Mouse (Mus musculus): ENCODE data around the gene Gmds.

The Gmds gene

DNA sequence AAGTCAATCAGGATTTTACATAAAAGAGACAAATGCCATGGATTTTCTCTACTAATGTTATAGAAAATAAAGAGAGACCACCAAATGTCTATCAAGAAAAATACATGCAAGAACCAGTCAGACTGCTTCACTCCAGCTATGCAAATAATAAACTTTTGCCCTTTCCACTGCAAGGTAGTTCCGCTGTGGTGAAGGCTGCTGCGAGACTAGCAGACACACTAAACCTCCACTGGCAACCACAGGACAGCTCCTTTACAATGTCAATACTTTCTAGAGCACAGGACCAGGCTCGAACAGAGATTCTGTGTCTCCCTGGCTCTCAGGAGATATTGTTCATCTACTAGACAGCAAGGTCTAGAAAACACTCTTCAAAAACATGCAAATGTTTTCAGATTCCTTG is 71.8 kb downstream of the Gmds start:
- no peak for DNase-seq

DNA sequence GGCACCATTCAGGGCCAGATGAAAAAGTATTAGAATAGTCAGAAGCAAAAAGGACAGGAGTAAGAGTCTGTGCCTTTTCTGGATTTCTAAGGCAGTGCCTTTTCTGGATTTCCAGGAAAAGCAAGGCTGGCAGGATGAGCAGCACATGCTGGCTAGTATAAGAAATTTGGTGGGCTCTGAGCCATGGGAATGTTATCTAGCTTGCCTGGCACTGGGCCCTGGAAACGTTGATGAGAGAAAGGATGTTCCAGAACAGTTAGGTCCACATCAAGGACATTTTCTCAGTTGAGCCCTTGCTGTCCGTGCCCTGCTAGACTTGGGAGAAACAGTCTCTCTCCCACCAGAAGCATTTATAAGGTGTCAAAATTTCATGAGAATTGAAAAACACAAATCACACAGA is 82.4 kb downstream of the Gmds start:
- DNase-seq = no peak

DNA sequence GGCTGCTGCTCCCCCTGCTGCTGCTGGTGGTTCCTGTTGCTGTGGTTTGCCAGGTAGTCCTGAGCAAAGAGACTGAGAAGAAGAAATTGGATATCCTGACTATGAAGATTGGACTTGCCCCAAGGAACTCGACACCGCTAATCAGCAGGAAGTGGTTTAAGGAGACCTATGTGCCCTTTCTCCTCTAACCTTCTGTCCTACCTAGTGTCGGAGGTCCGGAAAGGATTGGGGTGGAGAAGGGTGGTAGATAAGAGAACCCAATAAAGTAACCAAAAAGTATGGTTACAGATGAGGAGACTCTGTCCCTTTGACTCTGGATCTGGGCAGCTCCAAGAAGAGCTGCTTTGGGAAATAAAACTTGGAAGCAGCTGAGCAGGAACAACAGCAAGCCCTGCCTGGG is 86.3 kb downstream of the Gmds start:
- no peak for DNase-seq

DNA sequence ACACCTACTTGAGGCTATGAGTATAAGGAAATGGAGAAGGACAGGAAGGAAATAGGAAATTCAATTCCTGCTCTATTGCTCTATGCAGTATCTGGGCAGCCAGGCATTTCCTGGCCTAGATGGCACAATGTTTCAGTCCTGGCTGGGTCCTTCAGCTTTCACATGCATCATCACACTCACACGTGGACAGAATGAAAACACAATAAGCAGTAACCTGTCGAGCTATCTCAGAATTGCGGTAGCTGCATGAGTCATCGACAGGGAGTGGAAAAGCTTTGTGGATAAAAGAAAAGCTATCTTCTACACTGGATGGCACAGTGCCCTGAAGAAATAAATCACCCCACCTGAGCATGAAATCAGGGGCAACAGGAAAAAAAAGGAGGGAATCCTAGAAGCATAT is 96.3 kb downstream of the Gmds start:
- no peak for DNase-seq

DNA sequence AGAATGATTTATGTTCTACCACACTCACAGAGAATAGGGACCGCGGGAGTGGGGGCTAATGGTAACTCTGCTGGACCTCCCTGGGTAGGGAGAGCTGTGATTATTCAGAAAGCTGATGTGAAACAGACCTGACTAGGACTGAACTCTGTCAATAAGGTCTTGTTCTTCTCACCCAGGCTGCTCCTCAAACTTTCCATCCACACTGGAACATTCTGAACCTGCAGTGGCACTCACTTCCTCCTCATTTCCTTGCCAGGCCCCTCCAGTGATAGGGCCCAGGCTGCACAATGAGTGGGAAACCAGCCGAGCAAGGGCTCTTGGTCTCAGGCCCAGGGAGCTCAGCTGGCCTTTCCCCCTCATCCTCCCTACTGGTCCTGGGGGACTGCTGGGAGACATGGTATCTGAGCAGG is 102.3 kb downstream of the Gmds start:
- no peak for DNase-seq

DNA sequence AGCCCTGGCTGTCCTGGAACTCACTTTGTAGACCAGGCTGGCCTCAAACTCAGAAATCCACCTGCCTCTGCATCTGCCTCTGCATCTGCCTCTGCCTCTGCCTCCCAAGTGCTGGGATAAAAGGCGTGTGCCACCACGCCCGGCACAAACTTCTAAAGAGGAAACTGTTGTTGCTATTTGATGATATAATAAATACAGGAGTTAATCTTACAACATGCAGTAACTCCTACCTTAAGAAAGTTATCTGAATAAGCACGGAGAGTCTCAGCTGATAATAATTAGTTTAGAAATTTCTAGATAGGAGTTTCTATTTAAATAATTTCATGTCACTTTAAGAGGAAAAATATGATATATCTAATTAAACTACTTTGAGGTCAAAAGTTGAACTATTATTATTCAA is 103.5 kb downstream of the Gmds start:
- no peak for DNase-seq

DNA sequence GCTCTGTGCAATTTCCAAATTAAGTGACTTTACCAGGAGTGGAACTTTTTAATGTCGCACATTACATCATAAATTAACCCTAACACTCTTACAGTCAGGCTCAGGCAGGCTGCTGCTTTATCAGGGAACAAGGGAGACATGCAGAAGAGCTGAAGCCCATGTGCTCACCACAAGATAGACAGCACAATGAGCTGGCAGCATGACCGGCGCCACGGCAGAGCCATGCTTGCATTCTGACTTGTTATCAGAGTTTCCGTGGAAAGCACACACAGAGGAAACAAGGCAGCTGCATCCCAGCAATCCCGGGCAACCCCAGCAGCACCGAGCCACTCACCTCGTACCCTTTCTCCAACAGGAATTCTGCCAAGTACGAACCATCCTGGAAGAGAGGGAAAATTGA is 104.5 kb downstream of the Gmds start:
- no peak for DNase-seq

DNA sequence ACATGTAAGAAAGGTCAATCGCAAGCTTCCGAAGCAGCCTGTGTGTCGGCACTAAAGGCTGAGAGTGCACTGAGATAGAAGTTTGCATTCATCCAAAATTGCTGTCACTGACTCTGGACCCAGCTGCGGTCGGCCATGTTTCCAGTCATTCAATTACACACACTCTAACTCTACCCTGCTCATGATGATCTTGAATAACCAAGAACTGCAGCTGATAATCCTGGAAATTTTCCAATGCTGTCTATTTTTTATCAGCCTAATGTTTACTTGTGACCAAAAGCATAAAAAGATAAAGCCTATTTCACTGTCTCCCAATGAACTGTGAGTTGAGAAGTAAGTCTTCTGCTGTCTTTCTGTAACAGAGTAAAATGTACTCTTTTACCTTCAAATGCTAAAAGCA is 106.1 kb downstream of the Gmds start:
- DNase-seq = no peak

DNA sequence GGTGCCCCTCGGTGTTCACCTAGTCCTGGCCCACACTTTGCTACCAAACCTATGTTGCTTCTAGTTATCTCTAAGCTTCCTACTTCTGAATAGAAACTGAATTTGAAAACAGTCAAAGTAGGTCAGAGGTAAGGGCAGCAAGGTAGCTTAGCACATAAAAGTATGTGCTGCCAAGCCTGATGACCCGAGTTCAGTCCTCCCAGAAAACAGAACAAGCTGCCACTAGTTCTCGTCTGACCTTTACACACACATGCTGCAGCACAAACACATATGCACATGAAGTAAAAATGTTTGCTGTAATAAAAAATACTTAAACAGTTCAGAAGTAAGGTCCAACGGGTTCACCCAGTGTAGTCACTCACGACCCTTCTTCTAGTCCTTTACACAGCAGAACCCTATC is 106.6 kb downstream of the Gmds start:
- no peak for DNase-seq

DNA sequence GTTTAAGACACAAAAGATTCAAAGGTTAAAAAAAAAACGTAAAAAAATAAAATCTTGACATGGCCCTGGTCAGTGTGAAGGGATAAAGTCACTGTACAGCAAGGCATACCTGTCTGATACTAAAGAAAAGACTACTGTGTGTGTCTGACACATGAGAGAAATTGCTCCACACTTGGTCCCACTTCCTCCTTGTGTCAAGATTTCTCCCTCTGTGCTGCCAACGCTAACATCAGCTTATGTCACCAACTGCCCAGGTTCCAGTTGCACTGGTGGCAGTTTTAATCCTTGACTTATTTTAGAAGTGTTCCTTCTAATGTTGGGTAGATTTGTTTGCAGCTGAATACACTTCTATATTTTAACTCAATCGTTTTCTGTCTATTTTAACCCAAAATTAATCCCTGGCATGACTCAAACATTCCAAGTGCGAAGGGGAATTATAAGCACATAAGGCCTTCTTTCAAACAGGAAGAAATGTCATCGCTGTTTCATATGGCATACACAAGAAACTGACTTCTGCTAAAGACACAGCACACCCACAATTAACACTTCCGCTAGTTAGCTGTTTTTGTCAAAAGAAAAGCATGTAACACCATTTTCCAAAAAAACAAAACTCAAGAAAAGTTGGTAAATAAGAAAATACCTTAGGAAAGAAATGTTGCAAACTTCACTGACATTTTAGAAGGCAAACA is 110.5 kb downstream of the Gmds start:
- DNase-seq = no peak

DNA sequence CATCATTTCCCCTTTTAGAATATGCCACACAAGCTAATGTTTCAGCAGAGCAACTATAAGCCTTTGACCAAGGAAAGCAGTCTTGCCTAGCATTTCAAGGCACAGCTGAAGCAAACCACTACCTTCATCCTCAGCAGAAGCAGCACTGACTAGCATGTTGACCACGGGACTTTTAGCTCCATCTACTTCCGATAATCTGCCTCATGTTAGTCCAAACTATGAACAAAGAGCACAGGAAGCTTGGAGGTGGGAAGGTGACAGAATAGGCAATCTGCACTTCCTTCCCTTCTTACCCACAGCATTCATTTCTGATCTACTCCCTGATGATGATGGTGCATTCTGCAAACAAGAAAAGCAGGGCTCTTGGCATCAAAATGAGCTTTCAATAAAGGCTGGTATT is 120.9 kb downstream of the Gmds start:
- no peak for DNase-seq

DNA sequence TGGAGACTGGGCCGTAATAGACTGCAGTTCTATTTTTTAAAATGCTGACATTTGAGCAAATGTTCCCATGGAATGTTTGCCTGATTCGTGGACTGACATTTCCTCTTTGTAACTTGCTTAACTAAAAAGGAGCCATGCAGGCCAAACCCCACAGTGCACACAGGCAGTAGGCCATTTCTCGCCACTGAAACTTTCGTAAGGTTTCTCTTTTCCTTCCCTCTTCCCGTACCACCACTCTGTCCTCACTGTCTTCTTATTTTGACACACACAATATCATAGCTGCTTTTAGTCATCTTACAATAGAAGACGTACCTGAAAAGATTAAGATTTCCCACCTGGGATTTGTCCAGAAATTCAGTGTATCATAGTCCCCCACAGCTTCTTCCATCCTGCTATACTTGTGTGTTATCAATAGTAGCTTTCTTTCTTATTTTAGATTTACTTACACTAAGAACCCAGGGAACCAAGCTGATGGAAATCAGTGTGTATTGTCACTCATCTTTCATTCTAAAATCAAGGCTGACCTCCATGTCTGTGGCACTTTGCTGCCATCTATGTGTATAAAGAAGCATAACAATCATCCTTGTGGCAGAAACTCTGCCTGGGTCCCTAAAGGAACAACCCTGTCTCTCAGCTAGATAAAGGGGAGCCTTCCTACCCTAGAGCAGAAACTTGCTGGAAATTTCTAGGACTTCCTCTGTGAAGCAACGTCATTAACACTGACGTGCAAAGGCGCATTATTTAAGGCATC is 124.7 kb downstream of the Gmds start:
- DNase-seq = no peak

DNA sequence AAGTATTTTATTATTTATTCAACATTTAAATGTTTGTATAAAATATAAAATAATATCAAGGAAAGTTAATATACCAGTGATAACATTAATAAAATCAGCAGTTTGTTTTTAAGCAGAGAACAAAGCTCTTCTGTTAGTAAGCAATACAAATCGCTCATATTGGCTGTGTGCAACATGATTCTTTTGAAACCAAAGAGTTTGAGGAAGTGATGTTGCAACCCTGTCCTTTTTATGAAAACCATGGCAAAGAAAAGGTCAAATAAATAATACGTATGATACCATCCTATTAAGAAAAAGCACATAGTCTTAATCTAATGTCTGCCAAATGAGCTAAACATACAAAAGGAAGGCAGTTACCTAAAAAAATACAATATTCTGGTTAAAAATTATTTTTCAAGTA is 126.4 kb downstream of the Gmds start:
- no peak for DNase-seq

DNA sequence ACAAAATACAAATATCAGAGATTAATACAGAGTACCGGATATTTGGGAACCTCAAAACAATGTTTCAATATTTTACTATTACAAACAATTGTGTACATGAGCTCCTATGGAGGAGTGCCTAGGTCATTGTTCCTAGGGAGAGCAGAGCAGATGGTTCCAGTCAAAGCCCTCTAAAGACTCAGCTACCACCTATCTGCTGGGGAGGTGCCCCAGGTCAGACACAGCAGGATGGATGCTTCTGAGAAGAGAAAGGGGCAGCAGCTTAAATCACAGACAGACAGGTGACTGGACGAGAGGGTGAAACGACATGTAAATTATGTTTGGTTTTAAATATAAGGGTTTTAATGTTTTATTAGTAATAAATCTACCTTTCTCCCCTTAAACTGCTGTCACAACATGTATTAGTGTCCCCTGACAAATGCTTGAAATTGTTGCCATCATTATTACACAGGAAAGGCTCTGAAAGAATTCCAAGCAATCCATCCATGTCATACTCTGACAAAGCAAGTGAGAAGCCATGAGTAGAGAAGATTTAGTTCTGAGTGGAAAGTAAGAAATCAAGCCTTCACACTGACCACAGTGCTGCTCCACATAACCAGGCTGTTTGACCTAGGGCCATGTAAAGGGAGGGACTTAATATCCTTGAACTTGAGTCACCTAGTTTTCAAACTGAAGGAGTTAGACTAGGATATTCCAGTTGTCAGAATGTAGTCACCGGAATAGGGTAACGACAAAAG is 131.2 kb downstream of the Gmds start:
- DNase-seq = no peak

DNA sequence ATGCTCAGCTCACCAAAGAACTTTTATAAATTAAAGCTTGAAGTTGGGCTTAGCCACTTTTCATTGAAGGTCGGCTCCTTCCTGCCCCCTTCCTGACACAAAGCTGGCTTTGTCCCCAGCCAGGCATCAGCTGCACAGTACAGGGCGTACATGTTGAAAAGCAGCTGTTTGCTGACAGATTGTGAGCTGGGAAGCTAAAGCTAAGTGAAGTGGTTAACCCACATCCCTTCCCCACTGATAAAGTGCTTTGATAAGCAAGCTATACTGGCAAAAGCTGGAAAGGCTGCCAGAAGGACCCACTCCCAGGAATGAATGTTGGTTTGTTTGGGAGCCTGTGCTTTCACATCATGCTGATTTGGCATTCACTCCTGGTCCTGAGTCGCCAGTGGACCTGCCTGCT is 158.6 kb downstream of the Gmds start:
- DNase-seq = peak; percentile 37 to 57

DNA sequence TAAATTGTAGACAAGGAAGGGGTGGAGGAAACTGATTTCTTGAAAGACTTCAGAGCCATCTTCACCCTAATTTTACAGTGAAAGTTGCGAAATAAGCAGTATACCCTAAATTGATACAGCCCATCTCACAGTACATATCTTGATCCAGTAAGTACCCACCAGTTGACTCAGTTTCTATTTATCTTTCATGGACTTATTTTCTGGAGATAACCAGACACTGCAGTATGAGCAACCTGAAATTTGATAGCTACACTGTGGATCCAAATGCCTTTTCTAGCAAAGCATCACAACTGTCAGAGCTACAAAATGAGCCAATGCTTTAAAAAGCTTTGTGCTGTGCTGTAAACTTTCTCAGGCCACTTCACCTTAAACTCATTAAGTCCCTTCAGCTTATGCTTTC is 159.9 kb downstream of the Gmds start:
- no peak for DNase-seq

DNA sequence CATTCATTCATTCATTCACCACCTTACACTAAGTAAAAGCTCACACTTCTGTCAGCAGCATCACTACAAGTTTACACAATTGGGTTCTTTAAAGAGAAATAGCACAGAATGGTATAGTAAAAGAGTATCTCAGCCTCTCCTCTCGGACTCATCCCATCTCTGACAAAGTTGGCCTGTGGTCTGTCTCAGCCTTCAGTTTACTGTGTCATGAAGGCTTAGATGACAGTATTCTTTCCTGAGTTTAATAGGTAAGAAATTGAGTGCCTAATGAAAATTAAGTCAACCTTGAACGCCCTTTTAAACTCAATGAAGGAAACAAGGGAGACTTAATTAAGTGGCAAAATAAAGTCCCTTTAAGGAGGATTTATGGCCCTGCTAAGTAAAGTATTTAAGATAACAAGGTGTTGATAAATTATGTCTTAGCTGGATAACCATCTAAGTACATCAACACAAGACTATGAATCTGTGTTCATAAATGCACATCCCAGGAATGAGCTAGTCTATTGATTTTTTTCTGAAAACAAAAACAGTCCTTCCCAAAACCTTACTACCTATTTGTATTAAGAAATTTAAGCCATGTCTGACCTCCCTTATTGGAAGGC is 160.6 kb downstream of the Gmds start:
- DNase-seq = no peak

DNA sequence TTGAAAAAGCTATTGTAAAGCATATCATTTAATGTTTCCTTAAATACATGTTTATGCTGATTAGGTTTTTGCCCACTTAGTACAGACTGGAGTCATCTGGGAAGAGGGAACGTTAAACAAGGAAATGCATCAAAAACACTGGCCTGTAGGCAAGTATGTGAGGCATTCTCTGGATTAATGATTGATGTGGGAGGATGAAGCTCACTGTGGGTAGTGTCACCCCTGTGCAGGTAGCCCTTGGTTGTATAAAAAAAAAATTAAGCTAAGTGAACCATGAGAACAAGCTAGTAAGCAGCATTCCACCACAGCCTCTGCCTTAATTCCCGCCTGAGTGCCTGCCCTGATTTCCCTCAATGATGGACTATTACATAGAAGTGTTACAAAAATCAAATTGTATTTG is 163.5 kb downstream of the Gmds start:
- DNase-seq = no peak

DNA sequence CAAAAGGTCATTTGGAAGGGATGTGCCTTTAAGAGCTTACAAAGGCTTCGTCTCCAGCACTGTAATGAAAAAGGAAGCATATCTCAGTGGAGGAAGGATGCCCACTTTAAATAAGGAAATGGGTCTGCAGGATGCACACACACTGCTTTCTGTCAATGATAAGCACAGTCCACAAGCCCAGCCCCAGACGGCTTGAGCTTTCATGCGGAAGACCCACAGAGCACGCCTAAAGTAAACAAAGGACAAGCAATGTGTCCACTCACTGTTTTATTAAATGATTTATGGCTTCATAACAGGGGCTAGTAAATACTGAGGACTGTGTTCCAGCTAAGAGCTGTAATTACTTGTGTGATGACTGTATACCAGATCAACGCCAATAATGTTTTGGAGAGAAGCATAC is 169.4 kb downstream of the Gmds start:
- no peak for DNase-seq

DNA sequence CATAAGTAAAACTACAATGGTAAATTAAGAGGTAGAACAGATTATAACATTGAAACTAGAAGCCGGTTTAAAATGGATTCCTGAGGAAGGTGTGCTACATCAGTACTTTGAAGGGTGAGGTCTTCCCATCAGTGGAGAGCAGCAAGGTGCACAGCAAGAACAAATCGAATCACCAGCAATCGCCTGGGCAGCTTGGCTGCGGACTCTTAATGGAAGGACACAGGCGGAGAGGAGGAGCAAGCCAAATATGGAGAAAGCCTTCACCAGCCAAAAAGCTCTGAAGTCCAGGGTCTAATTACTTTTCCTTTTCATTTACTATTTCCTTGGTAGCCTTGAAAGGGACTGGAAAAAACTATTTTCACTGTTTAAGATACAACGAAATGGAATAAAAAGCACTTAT is 170.7 kb downstream of the Gmds start:
- no peak for DNase-seq

DNA sequence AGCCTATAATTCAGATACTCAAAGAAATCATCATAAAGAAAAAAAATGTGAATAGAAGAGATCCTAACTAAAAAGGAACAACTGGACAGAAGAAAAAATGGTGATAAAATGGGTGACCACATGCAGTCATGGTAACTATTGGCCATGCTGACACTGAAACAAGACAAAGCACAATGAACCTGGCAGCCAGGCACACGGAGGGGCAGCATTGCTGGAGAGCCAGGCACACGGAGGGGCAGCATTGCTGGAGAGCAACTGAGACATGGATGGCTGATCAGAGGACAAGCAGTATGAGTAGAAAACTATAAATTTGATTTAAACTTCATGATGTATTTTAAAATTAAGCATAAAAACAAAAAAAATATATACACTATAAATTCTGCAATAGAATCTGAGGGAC is 173.0 kb downstream of the Gmds start:
- no peak for DNase-seq

DNA sequence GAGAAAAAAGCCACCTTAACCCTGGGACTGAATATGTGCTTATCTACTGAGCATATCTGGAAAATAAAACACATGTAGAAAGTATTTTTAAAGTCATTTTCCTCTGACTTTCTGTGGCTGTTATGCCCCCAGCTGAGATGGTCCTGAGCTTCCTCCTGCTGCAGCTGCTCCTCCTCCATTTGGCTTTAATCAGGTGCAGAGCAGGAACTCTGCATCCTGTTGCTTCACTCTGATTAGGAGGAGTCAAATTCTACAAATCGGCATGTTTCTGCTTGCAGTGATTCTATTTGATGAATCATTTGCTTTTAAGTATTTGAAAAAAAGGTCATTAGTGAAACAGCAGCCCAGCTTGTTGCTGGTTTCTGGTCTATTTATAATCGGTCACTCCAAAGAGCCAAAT is 177.0 kb downstream of the Gmds start:
- DNase-seq = no peak

DNA sequence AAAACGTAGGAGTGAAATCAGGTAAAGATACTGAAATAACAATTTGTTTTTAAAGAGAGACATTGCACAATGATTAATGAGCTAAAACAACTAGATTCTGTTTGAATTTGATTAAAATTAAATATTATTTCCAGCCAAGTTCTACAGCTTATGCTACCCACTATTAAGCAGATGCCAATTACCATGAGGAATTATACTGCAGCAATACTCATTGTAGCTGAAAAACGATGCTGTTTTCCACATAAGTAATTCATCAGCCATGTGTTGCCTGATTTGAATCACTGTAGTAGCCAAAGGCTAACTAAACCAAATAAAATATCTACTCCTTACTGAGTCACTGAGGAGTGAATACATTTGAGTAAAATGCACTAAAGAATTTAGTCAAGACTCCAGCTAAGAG is 180.3 kb downstream of the Gmds start:
- DNase-seq = no peak

DNA sequence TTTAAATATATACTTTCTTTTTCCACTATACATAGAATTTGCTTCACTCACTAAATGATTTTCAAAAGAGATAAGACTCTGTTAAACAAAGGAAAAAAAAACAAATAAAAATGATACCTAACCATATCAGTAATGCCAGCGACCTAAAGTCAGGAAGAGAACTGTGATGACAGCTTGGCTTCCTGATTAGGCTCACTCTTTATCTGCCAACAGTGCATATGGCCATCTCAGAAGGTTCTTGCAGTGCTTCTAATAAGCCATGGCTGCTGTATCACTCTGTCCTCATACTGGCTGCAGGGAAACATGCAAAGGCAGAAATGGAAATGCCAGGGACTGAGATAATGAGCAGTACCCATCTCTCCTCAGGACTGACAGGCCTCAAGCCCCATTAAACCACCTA is 192.6 kb downstream of the Gmds start:
- DNase-seq = no peak
